Mouse (Mus musculus): Measurements from ENCODE around the gene Fkbp6. TPM values are rescaled to one million over a fixed set of nuclear protein-coding genes. Genes with fewer than 3 reads are reported as not detected.

Gene Fkbp6
- total and polyA plus RNA-seq, 2 experiments from 2014 or later, result 0.36 to 0.49 TPM

DNA sequence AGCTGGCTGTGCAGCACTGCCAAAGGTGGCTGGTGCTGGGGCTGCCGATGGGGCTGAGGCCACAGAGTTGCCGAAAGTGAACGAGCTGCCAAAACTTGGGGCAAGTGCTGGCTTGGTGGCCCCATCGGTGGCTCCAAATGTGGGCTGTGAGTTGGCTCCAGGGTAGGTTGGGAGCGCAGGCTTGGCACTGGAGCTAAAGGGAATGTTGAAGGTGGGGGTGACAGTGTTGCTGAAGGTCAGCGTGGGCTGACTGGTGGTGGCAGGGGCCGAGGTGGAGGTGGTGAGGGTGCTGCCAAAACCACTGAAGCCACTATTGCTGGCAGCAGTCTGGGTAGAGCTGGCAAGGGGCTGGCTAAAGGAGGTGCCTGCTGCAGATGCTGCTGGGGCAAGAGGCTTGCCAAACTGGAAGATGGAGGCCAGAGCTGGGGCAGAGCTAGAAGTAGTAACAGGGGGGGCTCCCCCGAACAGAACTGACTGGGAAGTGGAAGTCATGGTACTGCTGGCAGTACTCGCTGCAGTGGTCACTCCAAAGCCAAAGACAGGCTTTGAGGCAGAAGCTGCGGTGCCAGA is 31.6 kb upstream of the Fkbp6 start:
- Histone ChIP-seq H3K27me3 (ENCODE audit: insufficient read depth, low read length) (no peaks in the 10 kb centered on the region), H3K4me3 (ENCODE audit: low read depth, low read length) (no peak overlapping the region), H3K9me3 (ENCODE audit: low read length) (no peaks in the 10 kb centered on the region), H3K9ac (replicated peaks; ENCODE audit: low read length, poor library complexity, severe bottlenecking) (no peak overlapping the region), H3K4me2 (ENCODE audit: low read depth, low read length, poor library complexity, severe bottlenecking) (no peak overlapping the region), H3K4me1 (ENCODE audit: insufficient read depth, low read length) (no peaks in the 10 kb centered on the region), H3K36me3 (ENCODE audit: insufficient read depth, low read length) (peaks cover 80% of the 10 kb centered on the region), H3K27ac (ENCODE audit: low read depth, low read length) (no peak overlapping the region)
- DNase-seq (ENCODE audit: low spot score) (no peak), ATAC-seq (ENCODE audit: low FRiP score) (no peak)
- no peak for TF ChIP-seq CTCF (IDR thresholded peaks at IDR 0.05)
- 94% methylated on average over 10 of the region's 10 CpGs for WGBS

GRCm38 (mm10) chr5:135380681-135381080 is 30.8 kb upstream of the Fkbp6 start:
- H3K36me3 ChIP-seq (ENCODE audit: insufficient read depth, low read length), result peaks cover 85% of the 10 kb centered on the region
- no peak for TF ChIP-seq CTCF (IDR thresholded peaks at IDR 0.05)

GRCm38 (mm10) chr5:135376341-135376740 is 26.5 kb upstream of the Fkbp6 start:
- H3K27me3 ChIP-seq (ENCODE audit: insufficient read depth, low read length), result no peaks in the 10 kb centered on the region
- DNase-seq (ENCODE audit: low spot score), result no peak
- peaks cover 79% of the 10 kb centered on the region for H3K36me3 ChIP-seq (ENCODE audit: insufficient read depth, low read length)
- H3K4me2 ChIP-seq (ENCODE audit: low read depth, low read length, poor library complexity, severe bottlenecking), result no peak overlapping the region
- no peak for TF ChIP-seq CTCF (IDR thresholded peaks at IDR 0.05)
- no peak for ATAC-seq (ENCODE audit: low FRiP score)
- 67% methylated on average over 2 of the region's 2 CpGs for WGBS
- H3K4me1 ChIP-seq (ENCODE audit: insufficient read depth, low read length), result no peaks in the 10 kb centered on the region
- H3K9me3 ChIP-seq (ENCODE audit: low read length), result no peaks in the 10 kb centered on the region
- H3K4me3 ChIP-seq (ENCODE audit: low read depth, low read length), result no peak overlapping the region
- H3K9ac ChIP-seq (replicated peaks; ENCODE audit: low read length, poor library complexity, severe bottlenecking), result no peak overlapping the region
- no peak overlapping the region for H3K27ac ChIP-seq (ENCODE audit: low read depth, low read length)

More at GRCm38 (mm10) chr5:135380681-135381080, 30.8 kb upstream of the Fkbp6 start:
- H3K27me3 ChIP-seq (ENCODE audit: insufficient read depth, low read length), result no peaks in the 10 kb centered on the region
- H3K4me2 ChIP-seq (ENCODE audit: low read depth, low read length, poor library complexity, severe bottlenecking), result no peak overlapping the region
- H3K4me3 ChIP-seq (ENCODE audit: low read depth, low read length), result no peak overlapping the region
- 91% methylated on average over 4 of the region's 4 CpGs for WGBS
- no peak for ATAC-seq (ENCODE audit: low FRiP score)
- H3K9ac ChIP-seq (replicated peaks; ENCODE audit: low read length, poor library complexity, severe bottlenecking), result no peak overlapping the region
- DNase-seq (ENCODE audit: low spot score), result no peak
- no peaks in the 10 kb centered on the region for H3K4me1 ChIP-seq (ENCODE audit: insufficient read depth, low read length)
- no peak overlapping the region for H3K27ac ChIP-seq (ENCODE audit: low read depth, low read length)
- no peaks in the 10 kb centered on the region for H3K9me3 ChIP-seq (ENCODE audit: low read length)

- no peak overlapping the region for H3K4me3 ChIP-seq (ENCODE audit: low read depth, low read length)
- H3K36me3 ChIP-seq (ENCODE audit: insufficient read depth, low read length), result peaks cover 70% of the 10 kb centered on the region
- H3K4me2 ChIP-seq (ENCODE audit: low read depth, low read length, poor library complexity, severe bottlenecking), result no peak overlapping the region
- H3K27ac ChIP-seq (ENCODE audit: low read depth, low read length), result no peak overlapping the region
- no peaks in the 10 kb centered on the region for H3K27me3 ChIP-seq (ENCODE audit: insufficient read depth, low read length)
- DNase-seq (ENCODE audit: low spot score) (no peak), ATAC-seq (ENCODE audit: low FRiP score) (no peak)
- WGBS, result 71% methylated on average over 8 of the region's 8 CpGs
- no peak for TF ChIP-seq CTCF (IDR thresholded peaks at IDR 0.05)
- no peak overlapping the region for H3K9ac ChIP-seq (replicated peaks; ENCODE audit: low read length, poor library complexity, severe bottlenecking)
- no peaks in the 10 kb centered on the region for H3K9me3 ChIP-seq (ENCODE audit: low read length)
- H3K4me1 ChIP-seq (ENCODE audit: insufficient read depth, low read length), result no peaks in the 10 kb centered on the region
Measured at GRCm38 (mm10) chr5:135375167-135375566, 25.3 kb upstream of the Fkbp6 start.

DNA sequence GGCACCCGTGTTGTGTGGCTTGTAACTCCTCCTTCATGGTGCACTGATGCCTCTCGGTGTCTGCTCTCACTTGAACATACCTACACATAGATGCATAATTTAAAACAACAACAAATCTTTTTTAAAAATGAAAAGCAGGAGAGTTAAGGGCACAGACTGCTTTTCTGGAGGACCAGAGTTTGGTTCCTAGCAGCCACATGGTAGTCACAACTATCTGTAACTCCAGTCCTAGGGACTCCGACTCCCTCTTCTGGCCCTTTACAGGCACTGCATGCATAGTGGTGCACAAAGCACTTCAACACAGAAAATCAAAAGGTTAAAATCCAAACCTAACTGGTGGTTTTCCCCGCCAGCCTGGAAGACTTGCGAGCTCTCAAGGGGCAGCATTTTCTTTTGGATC is 23.8 kb upstream of the Fkbp6 start:
- no peaks in the 10 kb centered on the region for H3K9me3 ChIP-seq (ENCODE audit: low read length)
- H3K27ac ChIP-seq (ENCODE audit: low read depth, low read length), result no peak overlapping the region
- H3K27me3 ChIP-seq (ENCODE audit: insufficient read depth, low read length), result no peaks in the 10 kb centered on the region
- H3K36me3 ChIP-seq (ENCODE audit: insufficient read depth, low read length), result peaks cover 55% of the 10 kb centered on the region
- TF ChIP-seq CTCF (IDR thresholded peaks at IDR 0.05), result peak; percentile 42
- 95% methylated on average over 5 of the region's 5 CpGs for WGBS
- H3K4me2 ChIP-seq (ENCODE audit: low read depth, low read length, poor library complexity, severe bottlenecking), result no peak overlapping the region
- H3K9ac ChIP-seq (replicated peaks; ENCODE audit: low read length, poor library complexity, severe bottlenecking), result no peak overlapping the region
- no peak overlapping the region for H3K4me3 ChIP-seq (ENCODE audit: low read depth, low read length)
- H3K4me1 ChIP-seq (ENCODE audit: insufficient read depth, low read length), result no peaks in the 10 kb centered on the region
- DNase-seq (ENCODE audit: low spot score) (no peak), ATAC-seq (ENCODE audit: low FRiP score) (no peak)

- no peak for ATAC-seq (ENCODE audit: low FRiP score)
- Histone ChIP-seq H3K9ac (replicated peaks; ENCODE audit: low read length, poor library complexity, severe bottlenecking) (no peak overlapping the region), H3K27ac (ENCODE audit: low read depth, low read length) (no peak overlapping the region), H3K9me3 (ENCODE audit: low read length) (no peaks in the 10 kb centered on the region), H3K27me3 (ENCODE audit: insufficient read depth, low read length) (0 out of 2 replicates have a peak, but pooled peaks cover 3% of the 10 kb centered on the region), H3K4me3 (ENCODE audit: low read depth, low read length) (no peak overlapping the region), H3K4me1 (ENCODE audit: insufficient read depth, low read length) (no peaks in the 10 kb centered on the region), H3K4me2 (ENCODE audit: low read depth, low read length, poor library complexity, severe bottlenecking) (no peak overlapping the region), H3K36me3 (ENCODE audit: insufficient read depth, low read length) (peaks cover 38% of the 10 kb centered on the region)
- no peak for DNase-seq (ENCODE audit: low spot score)
- 97% methylated on average over 13 of the region's 13 CpGs for WGBS
- no peak for TF ChIP-seq CTCF (IDR thresholded peaks at IDR 0.05)
Measured at GRCm38 (mm10) chr5:135371195-135371594, 21.4 kb upstream of the Fkbp6 start.

Data from midbrain, postnatal 0 days (tissue).